Mouse (Mus musculus) erythroblast, embryonic 14.5 days (primary cell): ENCODE measurements around the gene Irf5.

Experiments used
- GATA1 ChIP-seq: IDR thresholded peaks from 2 replicates; pipeline ENCODE4 v1.6.1; 2012; ENCODE audit warnings: low read length, inconsistent platforms, mixed read lengths
- TAL1 ChIP-seq: IDR thresholded peaks from 3 replicates; pipeline ENCODE4 v1.6.1; 2012; ENCODE audit warnings: low read length, inconsistent platforms, mixed read lengths

- TF ChIP-seq GATA1, result no peak
- TF ChIP-seq TAL1, result no peak
Observed at GRCm38 (mm10) chr6:29581202-29581601, 54.8 kb downstream of the Irf5 start.
